Mouse (Mus musculus) urinary bladder, postnatal 14 days (tissue): Measurements from ENCODE around the gene Stat2.

Experiments
- DNase-seq: peaks from one replicate; pipeline ENCODE4 v3.0.0; 2021; ENCODE audit warnings: low spot score

Stat2 gene

GRCm38 (mm10) chr10:128340257-128340656 is 69.9 kb downstream of the Stat2 start:
- DNase-seq = no peak
